Mouse (Mus musculus) frontal cortex, postnatal 36 days (tissue): ENCODE results near the gene Lkaaear1.

ENCODE experiments used
- DNase-seq, 2 experiments: peaks; one replicate each; pipeline ENCODE4 v3.0.0; 2022; ENCODE audit warnings: low spot score in 2 of 2

Gene Lkaaear1

DNA sequence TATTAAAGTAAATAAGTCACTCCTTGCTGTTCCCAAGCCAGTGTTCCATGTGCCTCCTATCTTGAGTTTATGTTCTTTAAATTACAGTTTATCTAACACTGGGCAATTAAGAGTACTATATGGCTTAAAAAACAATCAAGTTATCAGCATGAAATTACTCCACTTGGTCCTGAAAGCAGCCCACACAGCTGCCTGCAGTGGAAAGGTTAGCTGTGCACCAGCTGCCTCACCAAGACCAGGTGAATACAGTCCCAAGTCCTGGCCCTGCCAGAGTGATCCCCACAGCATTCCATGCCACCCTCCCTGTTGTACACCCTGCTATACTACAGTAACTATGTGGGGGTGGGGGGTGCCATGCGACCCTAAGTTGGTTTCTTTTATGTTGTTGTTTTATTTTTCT is 44.7 kb downstream of the Lkaaear1 start:
- no peak for DNase-seq

DNA sequence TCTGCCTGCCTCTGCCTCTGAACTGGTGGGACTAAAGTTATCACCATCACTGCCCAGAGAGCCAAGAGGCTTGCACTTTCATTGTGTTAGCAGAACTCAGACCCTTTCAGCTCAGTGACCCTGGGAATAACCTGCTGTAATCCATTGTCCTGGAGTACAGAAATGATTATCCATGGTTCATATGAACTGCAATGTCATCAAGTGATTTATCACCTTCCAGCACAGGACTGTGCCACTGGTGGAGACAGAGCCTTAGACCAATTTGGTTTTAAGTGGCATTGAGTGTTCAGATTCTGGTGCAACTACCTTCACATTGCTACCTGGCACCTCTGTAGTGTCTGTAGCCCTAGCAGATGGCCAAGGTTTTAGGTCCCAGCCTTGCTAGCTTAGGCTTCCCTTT is 45.2 kb downstream of the Lkaaear1 start:
- DNase-seq, result no peak

DNA sequence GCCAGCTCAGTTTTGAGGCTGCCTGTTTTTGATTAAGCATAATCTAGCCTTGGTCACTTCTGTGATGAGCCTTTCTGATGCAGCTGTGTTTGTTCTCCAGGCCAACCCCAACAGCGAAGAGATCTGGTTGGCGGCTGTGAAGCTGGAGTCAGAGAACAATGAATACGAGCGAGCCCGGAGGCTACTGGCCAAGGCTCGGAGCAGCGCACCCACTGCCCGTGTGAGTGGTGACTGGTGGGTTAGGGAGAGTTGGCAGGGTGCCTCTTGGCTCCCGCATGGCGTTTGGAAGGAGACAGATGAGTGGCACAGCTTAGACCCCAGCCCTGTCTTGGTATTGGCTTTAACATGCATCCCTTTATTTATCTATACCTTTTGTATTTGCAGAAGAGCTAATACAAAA is 49.3 kb downstream of the Lkaaear1 start:
- DNase-seq, result no peak
